Mouse (Mus musculus) stomach, embryonic 14.5 days (tissue): ENCODE data around the gene Gtf2i. TPM values are rescaled to one million over a fixed set of nuclear protein-coding genes. Genes with fewer than 3 reads are reported as not detected.
A peak's percentile ranks its signal among the peaks of the same experiment; 100 is the strongest.

ENCODE experiments used
- ATAC-seq: fragments of 200-750 bp; cut with Nextera tagmentation; 2 replicates; pipeline ENCODE4 v1.8.0; 2017; ENCODE audit warnings: low read depth, moderate TSS enrichment; ENCODE audit not compliant: insufficient number of reproducible peaks, insufficient read depth, low FRiP score
- H3K27ac ChIP-seq: fragments of 300-500 bp; sonication (generic); 2 replicates; pipeline ENCODE4 v1.5.1; 2014; ENCODE audit warnings: mild to moderate bottlenecking, low read length, moderate library complexity, mixed read lengths
- H3K27me3 ChIP-seq: fragments of 300-500 bp; sonication (generic); 2 replicates; pipeline ENCODE4 v1.6.1; 2014; ENCODE audit warnings: low read length, control low read depth, mixed read lengths; ENCODE audit not compliant: control insufficient read depth, insufficient read depth
- H3K36me3 ChIP-seq: fragments of 300-500 bp; sonication (generic); 2 replicates; pipeline ENCODE4 v1.6.1; 2014; ENCODE audit warnings: mild to moderate bottlenecking, control low read depth, low read length, moderate library complexity, mixed read lengths; ENCODE audit not compliant: control insufficient read depth, insufficient read depth
- H3K4me1 ChIP-seq: fragments of 300-500 bp; sonication (generic); 2 replicates; pipeline ENCODE4 v1.6.1; 2014; ENCODE audit warnings: low read length, control low read depth, mixed read lengths; ENCODE audit not compliant: control insufficient read depth, insufficient read depth
- H3K4me2 ChIP-seq: fragments of 300-500 bp; sonication (generic); replicated peaks from 2 replicates; pipeline ENCODE4 v1.6.1; 2014; ENCODE audit warnings: low read depth, low read length, control low read depth
- H3K4me3 ChIP-seq: fragments of 300-500 bp; sonication (generic); 2 replicates; pipeline ENCODE4 v1.5.1; 2014; ENCODE audit warnings: low read depth, low read length, control low read depth
- H3K9ac ChIP-seq: fragments of 300-500 bp; sonication (generic); replicated peaks from 2 replicates; pipeline ENCODE4 v1.6.1; 2014; ENCODE audit warnings: low read depth, mild to moderate bottlenecking, control low read depth, low read length, moderate library complexity, mixed read lengths
- H3K9me3 ChIP-seq: fragments of 300-500 bp; sonication (generic); 2 replicates; pipeline ENCODE4 v1.6.1; 2016; ENCODE audit warnings: low read depth, low read length, control low read depth; ENCODE audit not compliant: control insufficient read depth
- WGBS: fragments of 180-500 bp; shearing (Covaris S2); extraction: QIAGEN DNeasy Blood & Tissue Kit; methylation state at CpG from one replicate; pipeline ENCODE4 v1.1.7; 2014; 5-methylcytosine and 5-hydroxymethylcytosine counted together
- polyA plus RNA-seq: library from polyadenylated mRNA; unstranded; fragments of >200 nt; fragmentation: Nextera tagmentation; extraction: Ambion mirVana; gene quantifications from 2 replicates; pipeline ENCODE4 v1.2.1, GENCODE M21; 2014

The Gtf2i gene
- polyA plus RNA-seq, 1 experiment from 2014 or later, result 184 TPM

GRCm38 (mm10) chr5:134241831-134242230 lies 72.7 kb downstream of the Gtf2i start:
- 77% methylated on average over 5 of the region's 5 CpGs for WGBS
- Histone ChIP-seq H3K4me3 (no peak overlapping the region), H3K27me3 (no peaks in the 10 kb centered on the region), H3K4me2 (no peak overlapping the region), H3K9ac (no peak overlapping the region), H3K36me3 (peaks cover 98% of the 10 kb centered on the region), H3K9me3 (no peaks in the 10 kb centered on the region), H3K27ac (no peak overlapping the region), H3K4me1 (no peaks in the 10 kb centered on the region)
- no peak for ATAC-seq

DNA sequence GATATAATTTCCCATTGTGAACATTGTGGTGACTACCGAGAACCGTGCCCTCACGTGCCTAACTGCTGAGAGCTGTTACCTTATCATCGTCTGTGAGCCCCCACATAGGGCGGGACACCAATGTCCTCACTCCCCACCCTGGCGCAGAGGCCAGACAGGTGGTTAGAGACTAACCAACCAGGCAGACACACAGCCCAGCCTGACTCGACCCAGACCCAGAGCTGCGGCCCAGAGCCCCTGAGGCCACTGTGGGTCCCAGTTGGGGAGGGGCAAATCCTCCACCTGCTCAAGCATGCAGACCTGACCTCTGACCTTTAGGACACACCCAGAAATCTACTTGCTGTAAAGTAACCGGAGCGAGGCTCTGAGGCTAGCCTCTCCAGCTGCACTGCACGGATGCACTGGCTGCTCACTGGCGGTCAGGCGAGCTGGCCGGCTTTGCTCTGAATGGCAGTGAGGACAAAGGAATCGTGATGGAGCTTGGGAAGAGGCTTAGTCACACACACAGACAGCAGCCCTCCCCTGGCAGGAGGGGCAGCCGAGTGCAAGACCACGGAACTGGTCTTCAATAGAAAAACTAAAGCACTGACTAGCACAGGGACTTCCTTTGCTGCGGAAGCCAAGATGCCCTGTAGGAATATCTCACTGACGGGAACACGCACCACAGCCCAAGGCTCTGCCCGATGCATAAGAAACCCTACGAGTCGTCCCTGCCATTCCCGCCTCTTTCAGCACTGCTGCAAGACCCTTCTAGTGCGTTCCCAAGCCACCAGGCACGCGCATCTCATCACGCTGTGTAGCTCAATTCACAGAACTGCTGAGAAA lies 76.4 kb downstream of the Gtf2i start:
- H3K36me3 ChIP-seq, result peaks cover 73% of the 10 kb centered on the region
- WGBS, result 85% methylated on average over 28 of the region's 28 CpGs

GRCm38 (mm10) chr5:134237508-134237907 lies 77.1 kb downstream of the Gtf2i start:
- no peak for ATAC-seq
- H3K9ac ChIP-seq, result no peak overlapping the region

More for the DNA sequence above, 76.4 kb downstream of the Gtf2i start:
- ATAC-seq, result no peak
- H3K27me3 ChIP-seq, result no peaks in the 10 kb centered on the region
- H3K9me3 ChIP-seq, result no peaks in the 10 kb centered on the region
- peaks cover 20% of the 10 kb centered on the region; the same call in 1 of the 2 replicates for H3K4me1 ChIP-seq
- H3K9ac ChIP-seq, result no peak overlapping the region
- no peak overlapping the region for H3K4me2 ChIP-seq
- H3K4me3 ChIP-seq, result no peak overlapping the region
- no peak overlapping the region for H3K27ac ChIP-seq

DNA sequence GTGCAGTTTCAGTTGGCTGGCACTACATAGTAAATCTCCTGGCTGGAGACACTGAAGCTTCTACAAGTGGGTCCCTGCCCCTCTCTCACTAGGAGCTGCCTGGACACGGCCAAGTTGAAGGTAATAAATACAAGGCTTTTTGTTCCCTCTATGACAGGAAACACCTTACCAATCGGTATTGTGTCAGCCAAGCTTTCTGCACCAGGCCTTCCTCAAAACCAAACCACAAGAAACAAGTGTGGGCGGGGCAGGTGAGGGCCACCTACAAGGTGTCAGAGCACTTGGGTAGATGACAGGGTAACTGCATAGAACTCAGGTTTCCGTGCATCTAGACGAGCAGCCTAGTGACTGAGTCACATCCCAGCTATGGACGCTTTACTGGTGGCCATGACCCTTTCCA lies 77.8 kb downstream of the Gtf2i start:
- no peaks in the 10 kb centered on the region for H3K9me3 ChIP-seq
- no peaks in the 10 kb centered on the region for H3K27me3 ChIP-seq
- peaks cover 25% of the 10 kb centered on the region; the same call in 1 of the 2 replicates for H3K4me1 ChIP-seq
- no peak overlapping the region for H3K27ac ChIP-seq
- no peak overlapping the region for H3K4me2 ChIP-seq
- no peak for ATAC-seq
- no peak overlapping the region for H3K9ac ChIP-seq
- WGBS, result 79% methylated on average over 6 of the region's 6 CpGs
- H3K4me3 ChIP-seq, result no peak overlapping the region
- peaks cover 60% of the 10 kb centered on the region for H3K36me3 ChIP-seq

More at GRCm38 (mm10) chr5:134237508-134237907, 77.1 kb downstream of the Gtf2i start:
- H3K36me3 ChIP-seq, result peaks cover 67% of the 10 kb centered on the region
- no peaks in the 10 kb centered on the region for H3K27me3 ChIP-seq
- WGBS, result 91% methylated on average over 11 of the region's 11 CpGs
- no peaks in the 10 kb centered on the region for H3K9me3 ChIP-seq
- H3K27ac ChIP-seq, result no peak overlapping the region
- no peak overlapping the region for H3K4me2 ChIP-seq
- H3K4me3 ChIP-seq, result no peak overlapping the region
- H3K4me1 ChIP-seq, result peaks cover 23% of the 10 kb centered on the region; the same call in 1 of the 2 replicates

- H3K27me3 ChIP-seq, result no peaks in the 10 kb centered on the region
- 78% methylated on average over 3 of the region's 3 CpGs for WGBS
- peaks cover 55% of the 10 kb centered on the region for H3K36me3 ChIP-seq
- ATAC-seq, result no peak
- H3K9ac ChIP-seq, result no peak overlapping the region
- H3K4me3 ChIP-seq, result no peak overlapping the region
- H3K4me2 ChIP-seq, result no peak overlapping the region
- no peaks in the 10 kb centered on the region for H3K9me3 ChIP-seq
- H3K4me1 ChIP-seq, result peaks cover 25% of the 10 kb centered on the region; the same call in 1 of the 2 replicates
- no peak overlapping the region for H3K27ac ChIP-seq
These were observed 78.3 kb downstream of the Gtf2i start for GRCm38 (mm10) chr5:134236241-134236640.

DNA sequence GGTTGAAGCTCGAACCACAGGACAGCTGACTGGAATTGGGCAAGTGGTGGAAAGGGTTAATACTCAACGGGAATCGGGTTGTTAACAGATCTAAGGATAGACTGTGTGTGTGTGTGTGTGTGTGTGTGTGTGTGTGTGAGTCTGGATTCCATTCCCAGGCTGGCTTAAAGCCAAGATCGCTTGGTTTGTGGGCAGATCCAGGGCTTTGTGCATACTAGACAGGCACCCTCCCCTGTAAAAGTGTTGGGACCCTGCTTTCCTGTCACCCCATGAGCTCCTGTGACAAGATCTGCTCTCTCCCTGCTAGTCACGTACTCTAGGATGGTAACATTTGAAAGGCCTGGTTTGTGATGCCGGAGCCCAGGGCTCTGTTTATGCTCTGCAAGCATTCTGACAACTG lies 79.4 kb downstream of the Gtf2i start:
- no peak for ATAC-seq
- WGBS, result 20% methylated on average over 6 of the region's 6 CpGs
- Histone ChIP-seq H3K36me3 (peaks cover 43% of the 10 kb centered on the region), H3K4me1 (peaks cover 25% of the 10 kb centered on the region; the same call in 1 of the 2 replicates), H3K4me2 (no peak overlapping the region), H3K4me3 (no peak overlapping the region), H3K9ac (no peak overlapping the region), H3K9me3 (no peaks in the 10 kb centered on the region), H3K27me3 (no peaks in the 10 kb centered on the region), H3K27ac (peak overlapping the region; percentile 56; the same call in 1 of the 2 replicates)

GRCm38 (mm10) chr5:134234205-134234604 lies 80.4 kb downstream of the Gtf2i start:
- H3K27me3 ChIP-seq, result no peaks in the 10 kb centered on the region
- ATAC-seq, result no peak
- H3K9me3 ChIP-seq, result no peaks in the 10 kb centered on the region
- 43% methylated on average over 2 of the region's 2 CpGs for WGBS
- H3K36me3 ChIP-seq, result peaks cover 34% of the 10 kb centered on the region
- H3K4me2 ChIP-seq, result no peak overlapping the region
- peaks cover 25% of the 10 kb centered on the region; the same call in 1 of the 2 replicates for H3K4me1 ChIP-seq
- no peak overlapping the region for H3K4me3 ChIP-seq
- peak overlapping the region; percentile 10; the same call in 1 of the 2 replicates for H3K27ac ChIP-seq
- H3K9ac ChIP-seq, result no peak overlapping the region

DNA sequence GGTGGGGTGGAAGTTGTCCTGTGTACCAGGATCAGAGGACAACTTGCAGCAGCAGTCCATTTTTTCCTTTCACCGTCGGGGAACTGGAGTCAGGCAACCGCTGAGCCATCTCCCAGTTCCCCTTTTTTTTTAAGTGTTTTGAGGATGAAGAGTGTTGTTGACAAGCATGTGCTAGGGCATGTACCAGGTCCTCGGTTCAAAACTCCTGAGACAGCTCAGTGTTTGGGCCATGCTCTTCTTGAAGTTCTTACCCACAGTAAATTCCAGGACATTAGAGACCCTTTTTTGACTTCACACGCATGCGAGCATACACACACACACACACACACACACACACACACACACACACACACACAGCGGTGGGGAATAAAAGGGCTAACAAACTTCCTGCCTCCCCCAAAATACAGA lies 81.3 kb downstream of the Gtf2i start:
- peaks cover 25% of the 10 kb centered on the region; the same call in 1 of the 2 replicates for H3K4me1 ChIP-seq
- no peak overlapping the region for H3K4me3 ChIP-seq
- H3K27me3 ChIP-seq, result no peaks in the 10 kb centered on the region
- no peak for ATAC-seq
- WGBS, result 62% methylated on average over 7 of the region's 7 CpGs
- H3K9ac ChIP-seq, result no peak overlapping the region
- no peaks in the 10 kb centered on the region for H3K9me3 ChIP-seq
- peaks cover 25% of the 10 kb centered on the region for H3K36me3 ChIP-seq
- no peak overlapping the region for H3K4me2 ChIP-seq
- H3K27ac ChIP-seq, result peak overlapping the region; percentile 39; the same call in 1 of the 2 replicates
